23 mouse cellular contexts compared by ENCODE assay signal in the genomic region with DNA sequence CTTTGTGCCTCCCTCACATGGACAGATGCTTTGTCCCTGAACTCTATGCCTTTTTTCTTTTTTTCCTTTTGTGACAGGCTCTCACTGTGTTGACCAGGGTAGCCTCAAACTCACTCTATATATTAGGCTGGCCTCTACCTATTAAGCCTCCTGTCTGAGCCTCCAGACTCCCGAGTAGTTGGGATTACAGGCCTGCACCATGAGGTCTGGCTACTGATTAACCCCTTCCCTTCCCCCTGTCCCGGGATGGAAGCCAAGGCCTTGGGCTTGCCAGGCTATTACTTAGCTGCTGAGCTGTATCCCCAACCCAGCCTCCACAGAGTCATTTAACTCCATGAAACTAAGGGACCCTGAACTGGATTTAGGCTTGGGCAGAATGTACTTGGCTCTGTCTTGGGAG. TPM values are rescaled to one million over a fixed set of nuclear protein-coding genes. Genes with fewer than 3 reads are reported as not detected.
A peak's percentile ranks its signal among the peaks of the same experiment; 100 is the strongest.
DNase-seq lines count a peak whose midpoint lies in the region; ATAC-seq lines count a peak whose summit lies in the region.
"Had no signal": no experiment of that assay in that cellular context is flagged by ENCODE, and none has a peak within 500 bp of the region (broad histone marks: within the 10 kb centered on the region; RNA-seq: fewer than 3 reads in every experiment).

No protein-coding gene starts in this region.

- 35% methylated on average over 2 of the region's 2 CpGs for WGBS in kidney, embryonic 15.5 days
- 47% methylated on average over 2 of the region's 2 CpGs for WGBS in liver, embryonic 16.5 days (ENCODE audit: insufficient replicate concordance)
- 43% methylated on average over 2 of the region's 2 CpGs for WGBS in hindbrain, embryonic 13.5 days

- H3K9ac ChIP-seq in kidney, embryonic 15.5 days, result no peak overlapping the region
- H3K9ac ChIP-seq in liver, embryonic 16.5 days (ENCODE audit: low read depth, low read length), result no peak overlapping the region
- no peak overlapping the region for H3K9ac ChIP-seq in hindbrain, embryonic 13.5 days
- H3K9ac ChIP-seq: hindbrain, embryonic 12.5 days; lung, embryonic 14.5 days had no signal

- no peak overlapping the region for H3K4me2 ChIP-seq in kidney, embryonic 15.5 days
- no peak overlapping the region for H3K4me2 ChIP-seq in liver, embryonic 16.5 days (ENCODE audit: low read depth, low read length)
- H3K4me2 ChIP-seq in hindbrain, embryonic 13.5 days, result no peak overlapping the region
- H3K4me2 ChIP-seq: hindbrain, embryonic 12.5 days; lung, embryonic 14.5 days had no signal

- ATAC-seq in kidney, embryonic 15.5 days (replicated peaks; ENCODE audit: low FRiP score), result no peak
- peak; percentile 73 for ATAC-seq in liver, embryonic 16.5 days (ENCODE audit: low read depth)
- no peak for ATAC-seq in hindbrain, embryonic 13.5 days (ENCODE audit: low FRiP score)
- ATAC-seq: CD4-positive, CD25-positive, alpha-beta regulatory T cell, adult 4 months had no signal

- H3K27ac ChIP-seq in kidney, embryonic 15.5 days, result no peak overlapping the region
- H3K27ac ChIP-seq in liver, embryonic 16.5 days (ENCODE audit: low read length), result no peak overlapping the region
- no peak overlapping the region for H3K27ac ChIP-seq in hindbrain, embryonic 13.5 days
- H3K27ac ChIP-seq: embryonic facial prominence, embryonic 10.5 days; gastrocnemius, adult 2 months; heart, embryonic 10.5 days; hindbrain, embryonic 12.5 days; limb, embryonic 10.5 days had no signal

- no peak overlapping the region for H3K4me3 ChIP-seq in kidney, embryonic 15.5 days (replicated peaks)
- no peak overlapping the region for H3K4me3 ChIP-seq in liver, embryonic 16.5 days (ENCODE audit: low read depth, low read length)
- no peak overlapping the region for H3K4me3 ChIP-seq in hindbrain, embryonic 13.5 days
- H3K4me3 ChIP-seq: embryonic facial prominence, embryonic 10.5 days; gastrocnemius, adult 2 months; hindbrain, embryonic 12.5 days; limb, embryonic 10.5 days had no signal

- peaks cover 45% of the 10 kb centered on the region for H3K36me3 ChIP-seq in kidney, embryonic 15.5 days
- no peaks in the 10 kb centered on the region for H3K36me3 ChIP-seq in liver, embryonic 16.5 days (ENCODE audit: control insufficient read depth, insufficient read depth)
- peaks cover 62% of the 10 kb centered on the region for H3K36me3 ChIP-seq in hindbrain, embryonic 13.5 days

- no peaks in the 10 kb centered on the region for H3K27me3 ChIP-seq in kidney, embryonic 15.5 days
- H3K27me3 ChIP-seq in liver, embryonic 16.5 days (ENCODE audit: control insufficient read depth, insufficient read depth, low read depth, low read length), result no peaks in the 10 kb centered on the region
- no peaks in the 10 kb centered on the region for H3K27me3 ChIP-seq in hindbrain, embryonic 13.5 days
- H3K27me3 ChIP-seq: hindbrain, embryonic 12.5 days had no signal

- H3K9me3 ChIP-seq in kidney, embryonic 15.5 days (replicated peaks), result no peaks in the 10 kb centered on the region
- no peaks in the 10 kb centered on the region for H3K9me3 ChIP-seq in liver, embryonic 16.5 days (replicated peaks; ENCODE audit: control insufficient read depth, low read length)
- no peaks in the 10 kb centered on the region for H3K9me3 ChIP-seq in hindbrain, embryonic 13.5 days
- H3K9me3 ChIP-seq: embryonic facial prominence, embryonic 10.5 days; heart, embryonic 10.5 days; hindbrain, embryonic 12.5 days; limb, embryonic 10.5 days had no signal

- H3K4me1 ChIP-seq in kidney, embryonic 15.5 days, result peaks cover 17% of the 10 kb centered on the region
- peaks cover 9% of the 10 kb centered on the region for H3K4me1 ChIP-seq in liver, embryonic 16.5 days (ENCODE audit: control insufficient read depth, low read depth, low read length)
- H3K4me1 ChIP-seq in hindbrain, embryonic 13.5 days (replicated peaks), result peaks cover 24% of the 10 kb centered on the region

- DNase-seq in kidney, adult 11 months, result peak; percentile 90
- peak; percentile 96 for DNase-seq in kidney, adult 9 months
- peak; percentile 39 for DNase-seq in liver
- no peak for DNase-seq in T-cell, adult 2 months (ENCODE audit: low spot score)
- no peak for DNase-seq in adrenal gland, adult (ENCODE audit: inconsistent age in 2 of 2, low spot score in 1 of 2)
- DNase-seq: cerebellum, adult 2 months; gastrocnemius, adult 2 months; layer of hippocampus, adult 9-11 months; lung, embryonic 14.5 days; lung, postnatal 4 days; retina, postnatal 1 day; thymus, postnatal 4 days had no signal

RNA-seq across cellular contexts. Expression of gene Gm5741, which starts 2.6 kb away (rescaled TPM):
- 0.66 and 0.82 TPM in 2 replicates for polyA plus RNA-seq in kidney, embryonic 15.5 days (2015; fragmentation: Nextera tagmentation; extraction: Ambion mirVana)
- not detected in 2 replicates for polyA plus RNA-seq in liver, embryonic 16.5 days (2015; fragmentation: Nextera tagmentation; extraction: Ambion mirVana)
- polyA plus RNA-seq in hindbrain, embryonic 13.5 days (2015; fragmentation: Nextera tagmentation; extraction: Ambion mirVana), result 0.78 and 1.3 TPM in 2 replicates
- polyA plus RNA-seq: cerebellum, adult 2 months; embryonic facial prominence, embryonic 10.5 days; forebrain, embryonic 11.5 days; heart, postnatal 0 days; intestine, embryonic 14.5 days; limb, embryonic 10.5 days had no signal

RNA-seq across cellular contexts. Expression of gene Fbxw9, which starts 5.4 kb away (rescaled TPM):
- 28.9 and 32.1 TPM in 2 replicates for polyA plus RNA-seq in kidney, embryonic 15.5 days (2015; fragmentation: Nextera tagmentation; extraction: Ambion mirVana)
- polyA plus RNA-seq in liver, embryonic 16.5 days (2015; fragmentation: Nextera tagmentation; extraction: Ambion mirVana), result 10.3 and 10.4 TPM in 2 replicates
- 59.2 and 66.2 TPM in 2 replicates for polyA plus RNA-seq in hindbrain, embryonic 13.5 days (2015; fragmentation: Nextera tagmentation; extraction: Ambion mirVana)

RNA-seq across cellular contexts. Expression of gene Dhps, which starts 6.3 kb away (rescaled TPM):
- 68.8 and 72.3 TPM in 2 replicates for polyA plus RNA-seq in kidney, embryonic 15.5 days (2015; fragmentation: Nextera tagmentation; extraction: Ambion mirVana)
- 23.5 and 25.7 TPM in 2 replicates for polyA plus RNA-seq in liver, embryonic 16.5 days (2015; fragmentation: Nextera tagmentation; extraction: Ambion mirVana)
- polyA plus RNA-seq in hindbrain, embryonic 13.5 days (2015; fragmentation: Nextera tagmentation; extraction: Ambion mirVana), result 90.5 and 96.4 TPM in 2 replicates

RNA-seq across cellular contexts. Expression of gene Wdr83os, which starts 15.3 kb away (rescaled TPM):
- polyA plus RNA-seq in kidney, embryonic 15.5 days (2015; fragmentation: Nextera tagmentation; extraction: Ambion mirVana), result 141 TPM in 2 replicates
- polyA plus RNA-seq in liver, embryonic 16.5 days (2015; fragmentation: Nextera tagmentation; extraction: Ambion mirVana), result 56.0 and 58.2 TPM in 2 replicates
- 109 and 112 TPM in 2 replicates for polyA plus RNA-seq in hindbrain, embryonic 13.5 days (2015; fragmentation: Nextera tagmentation; extraction: Ambion mirVana)

RNA-seq across cellular contexts. Expression of gene Wdr83, which starts 15.9 kb away (rescaled TPM):
- 43.3 and 45.1 TPM in 2 replicates for polyA plus RNA-seq in kidney, embryonic 15.5 days (2015; fragmentation: Nextera tagmentation; extraction: Ambion mirVana)
- polyA plus RNA-seq in liver, embryonic 16.5 days (2015; fragmentation: Nextera tagmentation; extraction: Ambion mirVana), result 22.0 and 23.6 TPM in 2 replicates
- polyA plus RNA-seq in hindbrain, embryonic 13.5 days (2015; fragmentation: Nextera tagmentation; extraction: Ambion mirVana), result 50.5 and 53.0 TPM in 2 replicates

Comparison
In these comparisons a context has a peak if more than half of its experiments do, and no peak if none do; other contexts are left out.
1. DNase-seq: peak in kidney, adult 11 months (single experiment), kidney, adult 9 months (single experiment) and liver (single experiment); none in T-cell, adult 2 months (single experiment) and adrenal gland, adult (0 of 2).